Mouse (Mus musculus) ES-Bruce4 (cell line): Measurements from ENCODE around the gene Vapb. TPM values are rescaled to one million over a fixed set of nuclear protein-coding genes. Genes with fewer than 3 reads are reported as not detected.

Experiments
- H3K27ac ChIP-seq: 2 replicates; pipeline ENCODE4 v1.5.1; 2012; ENCODE audit warnings: low read length, inconsistent platforms; ENCODE audit not compliant: insufficient read depth
- H3K27me3 ChIP-seq: 2 replicates; pipeline ENCODE4 v1.6.1; 2012; ENCODE audit warnings: mild to moderate bottlenecking, low read length, inconsistent platforms; ENCODE audit not compliant: control insufficient read depth, poor library complexity, insufficient read depth, severe bottlenecking
- H3K36me3 ChIP-seq: 2 replicates; pipeline ENCODE4 v1.6.1; 2012; ENCODE audit warnings: inconsistent platforms, mild to moderate bottlenecking, low read length, moderate library complexity; ENCODE audit not compliant: control insufficient read depth, poor library complexity, insufficient read depth, severe bottlenecking
- H3K4me1 ChIP-seq: one replicate; pipeline ENCODE4 v1.8.1; 2011; ENCODE audit warnings: low read length; ENCODE audit not compliant: control insufficient read depth, insufficient read depth
- H3K4me3 ChIP-seq: 2 replicates; pipeline ENCODE4 v1.5.1; 2011; ENCODE audit warnings: low read depth, mild to moderate bottlenecking, low read length
- H3K9ac ChIP-seq: 2 replicates; pipeline ENCODE4 v1.6.1; 2012; ENCODE audit warnings: low read depth, mild to moderate bottlenecking, inconsistent platforms; ENCODE audit not compliant: poor library complexity, severe bottlenecking
- H3K9me3 ChIP-seq: replicated peaks from 2 replicates; pipeline ENCODE4 v1.6.1; 2012; ENCODE audit warnings: mild to moderate bottlenecking, low read length, inconsistent platforms; ENCODE audit not compliant: control insufficient read depth, poor library complexity, insufficient read depth, severe bottlenecking
- CTCF ChIP-seq: IDR thresholded peaks from one replicate; pipeline ENCODE4 v1.8.1; 2011; ENCODE audit warnings: low read depth, low read length
- EP300 ChIP-seq: IDR thresholded peaks from 2 replicates; pipeline ENCODE4 v1.6.1; 2011; ENCODE audit warnings: low read depth, low read length; ENCODE audit not compliant: insufficient read depth
- POLR2A ChIP-seq: IDR thresholded peaks from one replicate; pipeline ENCODE4 v1.8.1; 2011; ENCODE audit warnings: low read length; ENCODE audit not compliant: insufficient read depth
- polyA plus RNA-seq: library from polyadenylated mRNA; stranded (reverse); fragments of >200 nt; gene quantifications from 2 replicates; pipeline ENCODE4 v1.2.4, GENCODE M21; 2011; ENCODE audit warnings: low read depth; ENCODE audit not compliant: missing spikeins, insufficient read depth, insufficient read length

Gene Vapb
- polyA plus RNA-seq, 1 experiment: 56.4 TPM

- Histone ChIP-seq H3K9me3 (no peaks in the 10 kb centered on the region), H3K9ac (no peak overlapping the region), H3K36me3 (no peaks in the 10 kb centered on the region), H3K27ac (no peak overlapping the region), H3K4me1 (no peaks in the 10 kb centered on the region), H3K4me3 (no peak overlapping the region), H3K27me3 (no peaks in the 10 kb centered on the region)
- TF ChIP-seq CTCF: no peak
- TF ChIP-seq EP300: no peak
- TF ChIP-seq POLR2A: no peak
These were observed 64.1 kb downstream of the Vapb start for GRCm38 (mm10) chr2:173801405-173801876.

GRCm38 (mm10) chr2:173802176-173802575 lies 64.9 kb downstream of the Vapb start:
- Histone ChIP-seq H3K9ac (no peak overlapping the region), H3K9me3 (no peaks in the 10 kb centered on the region), H3K27me3 (no peaks in the 10 kb centered on the region), H3K4me1 (no peaks in the 10 kb centered on the region), H3K36me3 (no peaks in the 10 kb centered on the region), H3K27ac (no peak overlapping the region), H3K4me3 (no peak overlapping the region)
- TF ChIP-seq EP300 (no peak), POLR2A (no peak), CTCF (no peak)

DNA sequence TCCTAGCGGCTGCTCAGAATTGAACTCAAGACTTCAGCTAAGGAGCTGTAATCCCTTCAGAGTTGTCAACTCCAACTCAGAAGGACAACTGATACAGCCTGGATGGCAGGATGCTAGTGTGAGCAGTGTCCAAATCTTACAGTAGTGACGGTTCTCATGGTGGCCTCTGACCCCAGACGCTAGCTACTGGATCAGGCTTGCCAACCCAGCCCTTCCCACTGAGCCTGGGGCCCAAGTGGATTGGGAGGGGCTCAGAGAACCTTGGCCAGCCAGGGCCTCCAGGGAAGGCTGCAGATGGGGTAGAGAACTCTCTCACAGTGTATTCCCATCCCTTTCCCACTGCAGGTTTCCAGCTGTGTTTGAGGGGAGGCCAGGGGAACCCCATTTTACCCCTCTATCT lies 65.6 kb downstream of the Vapb start:
- no peaks in the 10 kb centered on the region for H3K9me3 ChIP-seq
- H3K27ac ChIP-seq: no peak overlapping the region
- no peak overlapping the region for H3K4me3 ChIP-seq
- H3K9ac ChIP-seq: no peak overlapping the region
- no peaks in the 10 kb centered on the region for H3K36me3 ChIP-seq
- H3K4me1 ChIP-seq: no peaks in the 10 kb centered on the region
- no peak for TF ChIP-seq EP300
- TF ChIP-seq CTCF: no peak
- no peak for TF ChIP-seq POLR2A
- H3K27me3 ChIP-seq: no peaks in the 10 kb centered on the region

- Histone ChIP-seq H3K9ac (no peak overlapping the region), H3K27me3 (no peaks in the 10 kb centered on the region), H3K4me1 (no peaks in the 10 kb centered on the region), H3K36me3 (no peaks in the 10 kb centered on the region), H3K9me3 (no peaks in the 10 kb centered on the region), H3K4me3 (no peak overlapping the region), H3K27ac (no peak overlapping the region)
- TF ChIP-seq POLR2A (no peak), CTCF (no peak), EP300 (no peak)
These were observed 66.5 kb downstream of the Vapb start for GRCm38 (mm10) chr2:173803827-173804226.

GRCm38 (mm10) chr2:173806621-173807020 lies 69.3 kb downstream of the Vapb start:
- no peak for TF ChIP-seq CTCF
- TF ChIP-seq EP300: no peak
- TF ChIP-seq POLR2A: no peak
- H3K36me3 ChIP-seq: no peaks in the 10 kb centered on the region
- H3K9me3 ChIP-seq: no peaks in the 10 kb centered on the region
- H3K27ac ChIP-seq: no peak overlapping the region
- H3K4me1 ChIP-seq: no peaks in the 10 kb centered on the region
- no peak overlapping the region for H3K9ac ChIP-seq
- no peaks in the 10 kb centered on the region for H3K27me3 ChIP-seq
- H3K4me3 ChIP-seq: no peak overlapping the region

DNA sequence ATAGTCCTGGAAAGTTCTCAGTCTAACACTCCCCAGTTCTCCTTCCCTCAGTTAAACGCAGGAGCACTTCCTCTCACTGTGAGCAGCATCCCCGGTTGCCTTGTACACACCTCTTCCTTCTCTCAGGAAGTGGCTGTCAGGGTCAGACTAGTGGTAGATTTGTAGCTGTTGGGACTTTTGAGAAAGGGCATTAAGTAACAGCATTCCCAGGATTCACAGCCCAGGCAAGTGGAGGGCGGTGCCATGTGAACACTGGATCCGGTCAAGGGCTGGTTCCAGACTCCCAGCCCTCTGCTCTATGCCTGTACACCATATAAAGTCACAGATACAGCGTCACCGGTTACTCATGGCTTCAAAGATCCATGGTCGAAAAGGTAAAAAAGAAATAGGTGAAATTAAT lies 71.6 kb downstream of the Vapb start:
- no peak for TF ChIP-seq EP300
- TF ChIP-seq CTCF: no peak
- no peak for TF ChIP-seq POLR2A
- Histone ChIP-seq H3K36me3 (no peaks in the 10 kb centered on the region), H3K27ac (no peak overlapping the region), H3K4me3 (no peak overlapping the region), H3K27me3 (no peaks in the 10 kb centered on the region), H3K9me3 (no peaks in the 10 kb centered on the region), H3K9ac (no peak overlapping the region), H3K4me1 (no peaks in the 10 kb centered on the region)
